Comparison of ENCODE assay signal across 14 mouse cellular contexts in the genomic region with DNA sequence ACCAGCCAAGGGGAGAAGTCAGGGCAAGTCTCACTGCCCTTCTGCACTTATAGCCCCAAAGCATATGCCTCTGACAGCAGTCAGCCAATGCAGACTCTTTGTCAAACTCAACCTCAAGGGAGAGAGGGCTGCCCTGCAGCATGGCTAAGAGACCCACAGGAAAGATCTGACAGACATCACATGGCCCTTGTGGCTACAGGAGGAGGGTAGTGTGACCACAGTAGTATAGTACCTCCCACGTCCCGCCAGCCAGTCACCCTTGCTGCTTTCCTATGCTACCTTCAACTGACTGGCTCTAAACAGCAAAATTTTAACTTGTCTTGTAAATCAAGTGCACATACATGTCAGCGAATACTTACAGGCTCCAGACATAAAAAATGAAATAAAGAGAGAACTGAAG.
"Had no signal": no experiment of that assay in that cellular context is flagged by ENCODE, and none has a peak within 500 bp of the region (broad histone marks: within the 10 kb centered on the region; RNA-seq: fewer than 3 reads in every experiment).

No protein-coding gene starts in this region.

- H3K4me1 ChIP-seq: liver, embryonic 15.5 days; midbrain, embryonic 13.5 days; neural tube, embryonic 15.5 days had no signal

- H3K27me3 ChIP-seq: liver, embryonic 15.5 days; midbrain, embryonic 13.5 days; neural tube, embryonic 15.5 days had no signal

- H3K4me2 ChIP-seq: liver, embryonic 11.5 days; liver, embryonic 15.5 days; midbrain, embryonic 13.5 days; neural tube, embryonic 15.5 days had no signal

- H3K36me3 ChIP-seq: liver, embryonic 15.5 days had no signal

- H3K9me3 ChIP-seq: liver, embryonic 15.5 days; midbrain, embryonic 13.5 days; neural tube, embryonic 15.5 days had no signal

- H3K4me3 ChIP-seq: liver, embryonic 15.5 days; midbrain, embryonic 13.5 days; neural tube, embryonic 15.5 days had no signal

- DNase-seq: kidney, postnatal 14 days; layer of hippocampus, postnatal 36 days; lung, adult 2 months; lung, postnatal 36 days; right cerebral cortex, adult 18-20 months; right cerebral cortex, postnatal 25 days; thymus, postnatal 36 days had no signal

- ATAC-seq: inflammation-experienced regulatory T-cells, adult 6 months; intestine, postnatal 0 days; lung, postnatal 0 days; midbrain, embryonic 13.5 days had no signal

- H3K27ac ChIP-seq: liver, embryonic 15.5 days; midbrain, embryonic 13.5 days; neural tube, embryonic 15.5 days had no signal

- H3K9ac ChIP-seq: liver, embryonic 15.5 days; midbrain, embryonic 13.5 days; neural tube, embryonic 15.5 days had no signal
